Mouse (Mus musculus): ENCODE measurements around the gene 2310007B03Rik. TPM values are rescaled to one million over a fixed set of nuclear protein-coding genes. Genes with fewer than 3 reads are reported as not detected.

The 2310007B03Rik gene
- polyA plus RNA-seq, 1 experiment: 0.74 TPM

DNA sequence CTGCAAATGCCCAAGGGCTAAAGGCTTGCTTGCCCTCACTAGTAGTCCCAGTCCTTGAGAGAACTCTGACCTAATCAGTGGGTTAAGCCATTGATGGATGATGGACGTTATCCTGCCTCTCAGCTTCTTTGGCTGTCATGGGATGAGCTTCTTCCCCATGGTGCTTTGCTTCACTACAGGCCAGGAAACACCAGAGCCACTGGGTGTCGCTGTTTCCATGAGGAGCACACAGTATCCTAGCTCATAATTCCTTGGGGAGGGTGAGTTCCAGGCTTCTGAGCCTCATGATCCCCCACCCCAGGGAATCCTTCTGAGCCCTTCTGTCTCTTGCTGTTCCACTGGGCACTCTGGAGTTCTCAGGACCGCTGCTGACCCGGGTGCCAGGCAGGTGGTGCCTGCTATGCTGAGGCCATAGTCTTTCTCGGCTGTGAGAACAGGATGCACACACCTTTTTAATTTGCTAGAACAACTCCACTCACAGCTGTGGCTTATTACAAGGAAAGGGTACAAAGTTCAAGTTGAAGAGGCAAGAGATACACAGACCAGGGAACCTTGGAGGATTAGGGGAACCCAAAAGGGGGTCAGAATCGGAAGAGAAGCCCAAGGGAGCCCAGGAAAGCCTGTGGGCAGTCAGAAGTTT lies 31.9 kb downstream of the 2310007B03Rik start:
- peak; percentile 62; the same call in 1 of the 2 replicates for TF ChIP-seq CTCF (IDR thresholded peaks at IDR 0.05; ENCODE audit: borderline replicate concordance, extremely low read depth, insufficient read depth, insufficient read length)
- no peak for TF ChIP-seq POLR2A (IDR thresholded peaks at IDR 0.05; ENCODE audit: borderline replicate concordance, extremely low read depth, insufficient read depth, insufficient read length, poor library complexity, severe bottlenecking)
- peak; percentile 56 for DNase-seq (ENCODE audit: low read depth)

DNA sequence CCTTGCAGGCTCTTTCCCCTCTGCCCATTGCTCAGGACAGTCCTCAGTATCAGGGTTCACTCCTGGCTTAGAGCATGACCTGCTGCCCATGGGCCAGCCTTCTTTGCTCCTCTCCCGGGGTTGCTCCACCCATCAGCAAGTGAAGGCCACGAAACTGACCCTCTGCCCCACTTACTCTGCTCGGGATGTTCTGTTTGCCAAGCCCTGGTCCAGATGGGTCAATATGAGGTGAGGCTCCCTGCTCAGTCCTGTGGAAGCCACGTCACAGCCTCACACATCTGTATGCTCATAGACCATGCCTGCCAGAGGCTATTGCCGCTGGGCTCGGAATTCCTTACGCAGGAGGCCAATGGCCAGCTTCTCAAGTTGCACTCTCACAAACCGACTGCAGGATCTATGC lies 32.5 kb downstream of the 2310007B03Rik start:
- TF ChIP-seq CTCF (IDR thresholded peaks at IDR 0.05; ENCODE audit: borderline replicate concordance, extremely low read depth, insufficient read depth, insufficient read length) (no peak), POLR2A (IDR thresholded peaks at IDR 0.05; ENCODE audit: borderline replicate concordance, extremely low read depth, insufficient read depth, insufficient read length, poor library complexity, severe bottlenecking) (no peak)
- DNase-seq (ENCODE audit: low read depth): no peak

DNA sequence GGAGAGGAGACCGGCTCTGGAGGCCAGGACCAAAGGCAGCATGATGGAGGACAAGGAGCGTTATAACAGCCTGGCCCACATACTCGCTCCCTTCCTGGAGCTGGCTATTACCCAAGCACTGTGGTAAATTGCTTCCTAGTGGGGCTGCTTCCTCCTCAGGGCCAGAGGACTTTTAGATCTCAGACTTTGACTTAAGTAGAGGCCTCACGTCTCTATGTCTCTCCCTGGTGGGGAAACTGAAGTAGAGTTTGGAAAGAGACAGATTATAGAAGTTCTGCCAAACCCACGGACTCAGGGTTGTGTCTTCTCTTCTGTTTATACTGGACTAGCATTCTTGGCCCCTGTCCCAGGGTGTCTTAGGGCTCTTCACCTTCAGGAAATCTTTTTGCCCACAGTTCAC lies 35.5 kb downstream of the 2310007B03Rik start:
- peak; percentile 15 for DNase-seq (ENCODE audit: low read depth)
- no peak for TF ChIP-seq CTCF (IDR thresholded peaks at IDR 0.05; ENCODE audit: borderline replicate concordance, extremely low read depth, insufficient read depth, insufficient read length)
- TF ChIP-seq POLR2A (IDR thresholded peaks at IDR 0.05; ENCODE audit: borderline replicate concordance, extremely low read depth, insufficient read depth, insufficient read length, poor library complexity, severe bottlenecking): no peak

DNA sequence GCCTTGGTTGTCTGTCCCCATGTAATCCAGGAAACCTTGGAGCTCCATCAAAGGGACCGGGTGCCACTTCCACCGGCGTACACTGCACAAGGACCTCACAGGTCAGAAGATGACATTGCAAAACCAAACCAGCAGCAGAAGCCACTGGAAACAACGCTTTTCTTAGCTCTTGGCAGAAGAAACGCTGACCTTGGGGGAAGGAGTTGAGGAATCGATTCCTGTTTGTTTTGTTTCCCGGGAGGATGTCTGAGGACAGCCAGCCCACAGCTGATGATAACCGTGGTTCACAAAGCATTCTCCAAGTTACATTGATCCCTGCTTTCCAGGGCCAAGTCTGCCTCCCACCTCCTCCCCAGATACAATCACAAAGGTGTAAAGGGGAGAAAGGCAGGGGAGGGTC lies 36.7 kb downstream of the 2310007B03Rik start:
- DNase-seq (ENCODE audit: low read depth): no peak
- no peak for TF ChIP-seq POLR2A (IDR thresholded peaks at IDR 0.05; ENCODE audit: borderline replicate concordance, extremely low read depth, insufficient read depth, insufficient read length, poor library complexity, severe bottlenecking)
- no peak for TF ChIP-seq CTCF (IDR thresholded peaks at IDR 0.05; ENCODE audit: borderline replicate concordance, extremely low read depth, insufficient read depth, insufficient read length)

DNA sequence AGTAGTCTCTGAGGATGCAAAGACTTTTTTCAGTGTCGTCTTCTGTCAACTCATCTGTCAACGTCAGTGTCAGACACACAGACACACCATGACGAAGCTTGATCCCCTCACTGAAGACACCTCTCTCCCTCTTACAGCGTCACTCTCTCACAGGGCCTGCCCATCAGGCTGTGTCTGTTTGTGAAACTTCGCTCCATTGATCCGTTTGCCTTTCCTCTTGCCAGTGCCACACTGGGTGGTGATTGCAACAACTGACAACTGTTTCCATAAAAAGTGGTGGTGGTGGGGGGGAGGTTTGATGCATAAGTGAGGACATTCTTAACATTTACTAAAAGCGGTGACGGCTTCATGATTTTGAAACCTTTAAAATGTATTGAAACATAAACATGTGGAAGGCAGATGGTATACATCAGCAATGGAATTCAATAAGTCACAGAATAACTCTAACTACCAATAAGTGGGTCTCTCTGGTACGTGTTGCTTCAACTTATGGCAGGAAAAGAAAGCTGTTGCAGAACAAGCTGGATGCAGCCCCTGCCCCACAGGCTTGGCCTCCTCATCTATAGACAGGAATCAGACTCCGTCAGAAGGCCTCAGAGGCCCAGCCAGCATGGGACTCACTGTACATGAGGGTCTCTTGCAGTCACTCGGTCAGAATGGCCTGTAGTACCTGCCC lies 37.4 kb downstream of the 2310007B03Rik start:
- TF ChIP-seq CTCF (IDR thresholded peaks at IDR 0.05; ENCODE audit: borderline replicate concordance, extremely low read depth, insufficient read depth, insufficient read length) (no peak), POLR2A (IDR thresholded peaks at IDR 0.05; ENCODE audit: borderline replicate concordance, extremely low read depth, insufficient read depth, insufficient read length, poor library complexity, severe bottlenecking) (no peak)
- DNase-seq (ENCODE audit: low read depth): no peak

GRCm38 (mm10) chr1:93118816-93119215 lies 41.9 kb downstream of the 2310007B03Rik start:
- DNase-seq (ENCODE audit: low read depth): peak; percentile 11
- TF ChIP-seq CTCF (IDR thresholded peaks at IDR 0.05; ENCODE audit: borderline replicate concordance, extremely low read depth, insufficient read depth, insufficient read length) (no peak), POLR2A (IDR thresholded peaks at IDR 0.05; ENCODE audit: borderline replicate concordance, extremely low read depth, insufficient read depth, insufficient read length, poor library complexity, severe bottlenecking) (no peak)

GRCm38 (mm10) chr1:93115471-93115870 lies 45.3 kb downstream of the 2310007B03Rik start:
- DNase-seq (ENCODE audit: low read depth): peak; percentile 34
- no peak for TF ChIP-seq POLR2A (IDR thresholded peaks at IDR 0.05; ENCODE audit: borderline replicate concordance, extremely low read depth, insufficient read depth, insufficient read length, poor library complexity, severe bottlenecking)
- TF ChIP-seq CTCF (IDR thresholded peaks at IDR 0.05; ENCODE audit: borderline replicate concordance, extremely low read depth, insufficient read depth, insufficient read length): no peak

GRCm38 (mm10) chr1:93114713-93115463 lies 45.9 kb downstream of the 2310007B03Rik start:
- TF ChIP-seq POLR2A (IDR thresholded peaks at IDR 0.05; ENCODE audit: borderline replicate concordance, extremely low read depth, insufficient read depth, insufficient read length, poor library complexity, severe bottlenecking): peak; percentile 42; the same call in 1 of the 2 replicates
- no peak for TF ChIP-seq CTCF (IDR thresholded peaks at IDR 0.05; ENCODE audit: borderline replicate concordance, extremely low read depth, insufficient read depth, insufficient read length)
- DNase-seq (ENCODE audit: low read depth): peak; percentile 99

DNA sequence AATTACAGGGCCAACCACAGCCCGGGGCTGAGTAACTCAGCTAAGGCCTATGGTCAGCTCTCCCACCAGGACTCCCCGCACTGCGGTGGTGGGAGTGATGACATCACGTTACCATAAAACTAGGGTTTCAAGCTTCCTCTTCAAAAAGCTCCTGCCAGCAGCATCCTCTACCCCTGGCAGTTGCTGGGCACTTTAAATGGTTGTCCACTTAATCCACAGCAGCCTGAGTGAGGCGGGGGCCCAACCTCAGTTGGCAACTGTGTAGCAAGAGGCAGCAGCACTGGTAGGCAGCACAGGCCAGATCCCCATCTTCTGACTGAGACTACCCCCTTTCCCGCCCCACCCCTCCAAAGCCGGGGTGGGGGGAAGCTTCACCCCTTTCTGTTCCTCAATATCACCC lies 58.0 kb downstream of the 2310007B03Rik start:
- TF ChIP-seq CTCF (IDR thresholded peaks at IDR 0.05; ENCODE audit: borderline replicate concordance, extremely low read depth, insufficient read depth, insufficient read length): no peak
- no peak for TF ChIP-seq POLR2A (IDR thresholded peaks at IDR 0.05; ENCODE audit: borderline replicate concordance, extremely low read depth, insufficient read depth, insufficient read length, poor library complexity, severe bottlenecking)
- no peak for DNase-seq (ENCODE audit: low read depth)

DNA sequence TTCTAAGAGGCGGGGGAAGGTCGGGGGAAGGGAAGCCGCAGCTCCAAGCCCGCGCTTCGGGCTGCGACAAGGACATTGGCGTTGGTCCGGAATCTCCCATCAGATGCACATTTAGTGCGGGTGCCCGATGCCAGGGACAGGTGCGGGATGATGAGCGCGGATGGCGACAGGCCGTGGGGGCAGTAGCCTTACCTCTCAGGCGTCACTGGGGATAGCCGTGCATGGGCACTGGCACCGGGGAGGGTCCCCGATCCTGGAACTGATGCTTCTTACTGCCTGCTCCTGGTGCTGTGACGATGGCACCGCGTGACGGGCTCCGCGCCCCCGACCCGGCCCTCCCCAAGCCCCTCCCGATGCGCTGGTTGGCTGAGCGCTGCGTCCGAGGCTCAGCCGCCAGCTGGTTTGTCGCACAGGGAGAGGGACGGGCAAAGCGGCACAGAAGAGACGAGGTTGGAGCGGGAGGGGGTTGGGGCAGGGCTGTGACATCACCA lies 59.1 kb downstream of the 2310007B03Rik start, which contains the start of gene Kif1a:
TSS of gene Kif1a (minus strand) at position 381 of the 491 bp plus-strand sequence.
- peak; percentile 52; the same call in 1 of the 2 replicates for TF ChIP-seq POLR2A (IDR thresholded peaks at IDR 0.05; ENCODE audit: borderline replicate concordance, extremely low read depth, insufficient read depth, insufficient read length, poor library complexity, severe bottlenecking)
- TF ChIP-seq CTCF (IDR thresholded peaks at IDR 0.05; ENCODE audit: borderline replicate concordance, extremely low read depth, insufficient read depth, insufficient read length): no peak

More for the DNA sequence above, 59.1 kb downstream of the 2310007B03Rik start, which contains the start of gene Kif1a:
- peak; percentile 98 for DNase-seq (ENCODE audit: low read depth)

Other genes with a start within 250 kb of the 2310007B03Rik start
- gene Capn10, start 226.6 kb downstream of the 2310007B03Rik start, polyA plus RNA-seq (2012; rRNA removed): 64.1 and 73.4 TPM in 2 replicates
- gene Gpr35, start 210.1 kb downstream of the 2310007B03Rik start, polyA plus RNA-seq (2012; rRNA removed): 0.37 and 0.64 TPM in 2 replicates
- gene Aqp12, start 154.6 kb downstream of the 2310007B03Rik start, polyA plus RNA-seq (2012; rRNA removed): not detected in 2 replicates
- gene Kif1a, start 59.0 kb downstream of the 2310007B03Rik start, polyA plus RNA-seq (2012; rRNA removed): 117 and 213 TPM in 2 replicates
- gene Agxt, start 25.7 kb downstream of the 2310007B03Rik start, polyA plus RNA-seq (2012; rRNA removed): not detected in 2 replicates
- 0.44 and 0.51 TPM in 2 replicates for gene Crocc2, start 7.8 kb upstream of the 2310007B03Rik start, polyA plus RNA-seq (2012; rRNA removed)
- gene Sned1, start 74.9 kb upstream of the 2310007B03Rik start, polyA plus RNA-seq (2012; rRNA removed): 4.9 and 12.9 TPM in 2 replicates
- gene Mterf4, start 145.0 kb upstream of the 2310007B03Rik start, polyA plus RNA-seq (2012; rRNA removed): 20.2 and 20.8 TPM in 2 replicates
- gene Ppp1r7, start 181.9 kb upstream of the 2310007B03Rik start, polyA plus RNA-seq (2012; rRNA removed): 11.6 and 16.2 TPM in 2 replicates
- 11.9 and 15.1 TPM in 2 replicates for gene Pask, start 182.5 kb upstream of the 2310007B03Rik start, polyA plus RNA-seq (2012; rRNA removed)
- gene Ano7, start 213.0 kb upstream of the 2310007B03Rik start, polyA plus RNA-seq (2012; rRNA removed): 0.57 and 0.85 TPM in 2 replicates